Comparison of ENCODE assay signal across 10 mouse cellular contexts in genomic region chr15:9078481-9079300, GRCm38 (mm10). TPM values are rescaled to one million over a fixed set of nuclear protein-coding genes. Genes with fewer than 3 reads are reported as not detected.
A peak's percentile ranks its signal among the peaks of the same experiment; 100 is the strongest.
DNase-seq lines count a peak whose midpoint lies in the region; ATAC-seq and TF ChIP-seq lines count a peak whose summit lies in the region.
"Had no signal": no experiment of that assay in that cellular context is flagged by ENCODE, and none has a peak within 500 bp of the region (broad histone marks: within the 10 kb centered on the region; RNA-seq: fewer than 3 reads in every experiment).

No protein-coding gene starts in this region.

- no peak for ATAC-seq in midbrain, postnatal 0 days (ENCODE audit: low FRiP score)
- peak; percentile 38 for ATAC-seq in intestine, embryonic 16.5 days

- H3K27ac ChIP-seq in midbrain, embryonic 10.5 days (replicated peaks): peak overlapping the region; percentile 55
- H3K27ac ChIP-seq in midbrain, postnatal 0 days (ENCODE audit: low read depth, low read length): no peak overlapping the region
- peak overlapping the region; percentile 77 for H3K27ac ChIP-seq in intestine, embryonic 16.5 days (ENCODE audit: low read length)

- no peaks in the 10 kb centered on the region for H3K27me3 ChIP-seq in midbrain, embryonic 10.5 days (ENCODE audit: low read depth, poor library complexity, severe bottlenecking)
- no peaks in the 10 kb centered on the region for H3K27me3 ChIP-seq in midbrain, postnatal 0 days (ENCODE audit: insufficient read depth, low read length)
- no peaks in the 10 kb centered on the region for H3K27me3 ChIP-seq in erythroblast, embryonic 14.5 days (ENCODE audit: control insufficient read depth)
- H3K27me3 ChIP-seq in intestine, embryonic 16.5 days (replicated peaks; ENCODE audit: control insufficient read depth, insufficient read depth, low read length): no peaks in the 10 kb centered on the region

- H3K9me3 ChIP-seq in midbrain, embryonic 10.5 days (replicated peaks): no peaks in the 10 kb centered on the region
- no peaks in the 10 kb centered on the region for H3K9me3 ChIP-seq in midbrain, postnatal 0 days (ENCODE audit: low read length)
- H3K9me3 ChIP-seq in erythroblast, embryonic 14.5 days (ENCODE audit: control insufficient read depth, low read length): no peaks in the 10 kb centered on the region
- no peaks in the 10 kb centered on the region for H3K9me3 ChIP-seq in intestine, embryonic 16.5 days (ENCODE audit: control insufficient read depth, low read length)

- no peak for DNase-seq in midbrain, embryonic 10.5 days (ENCODE audit: low spot score)
- DNase-seq in midbrain, postnatal 0 days (ENCODE audit: low spot score): no peak
- DNase-seq in spleen, postnatal 4 days (ENCODE audit: low spot score in 2 of 2): peak; percentile 56 to 70
- DNase-seq in right cerebral cortex, postnatal 36 days (ENCODE audit: low spot score in 2 of 2): no peak
- no peak for DNase-seq in adrenal gland, adult 8-10 months
- no peak for DNase-seq in urinary bladder, postnatal 25 days (ENCODE audit: low spot score)
- DNase-seq: cerebellum, postnatal 36 days; layer of hippocampus, postnatal 36 days had no signal

- H3K4me3 ChIP-seq in midbrain, embryonic 10.5 days: no peak overlapping the region
- no peak overlapping the region for H3K4me3 ChIP-seq in midbrain, postnatal 0 days (ENCODE audit: low read depth, low read length)
- peak overlapping the region; percentile 89 for H3K4me3 ChIP-seq in erythroblast, embryonic 14.5 days (replicated peaks)
- no peak overlapping the region for H3K4me3 ChIP-seq in intestine, embryonic 16.5 days (ENCODE audit: low read length)

- H3K4me1 ChIP-seq in midbrain, embryonic 10.5 days: peaks cover 46% of the 10 kb centered on the region
- no peaks in the 10 kb centered on the region for H3K4me1 ChIP-seq in midbrain, postnatal 0 days (ENCODE audit: insufficient read depth, low read length)
- peaks cover 95% of the 10 kb centered on the region for H3K4me1 ChIP-seq in erythroblast, embryonic 14.5 days (ENCODE audit: control insufficient read depth)
- H3K4me1 ChIP-seq in intestine, embryonic 16.5 days (ENCODE audit: control insufficient read depth, insufficient read depth, low read length): peaks cover 39% of the 10 kb centered on the region

- TF ChIP-seq CTCF in midbrain, postnatal 0 days (IDR thresholded peaks at IDR 0.05): no peak

- H3K9ac ChIP-seq in midbrain, postnatal 0 days (replicated peaks; ENCODE audit: low read length, poor library complexity, severe bottlenecking): no peak overlapping the region
- peak overlapping the region; percentile 3; the same call in 1 of the 2 replicates for H3K9ac ChIP-seq in intestine, embryonic 16.5 days (ENCODE audit: low read depth, low read length)

- H3K4me2 ChIP-seq in midbrain, postnatal 0 days (ENCODE audit: low read depth, low read length, poor library complexity, severe bottlenecking): no peak overlapping the region
- no peak overlapping the region for H3K4me2 ChIP-seq in intestine, embryonic 16.5 days (ENCODE audit: low read depth, low read length)

- WGBS in midbrain, embryonic 10.5 days: 77% methylated on average over 12 of the region's 12 CpGs
- WGBS in midbrain, postnatal 0 days: 77% methylated on average over 12 of the region's 12 CpGs
- WGBS in intestine, embryonic 16.5 days: 55% methylated on average over 12 of the region's 12 CpGs

- H3K36me3 ChIP-seq in midbrain, embryonic 10.5 days: no peaks in the 10 kb centered on the region
- H3K36me3 ChIP-seq in midbrain, postnatal 0 days (ENCODE audit: insufficient read depth, low read length): no peaks in the 10 kb centered on the region
- H3K36me3 ChIP-seq in erythroblast, embryonic 14.5 days (ENCODE audit: control insufficient read depth): peaks cover 96% of the 10 kb centered on the region
- no peaks in the 10 kb centered on the region for H3K36me3 ChIP-seq in intestine, embryonic 16.5 days (ENCODE audit: control insufficient read depth, insufficient read depth, low read length)

RNA-seq across cellular contexts. Expression of gene Nadk2, which starts 7.6 kb away (rescaled TPM):
- polyA plus RNA-seq in midbrain, embryonic 10.5 days (2016; fragmentation: Nextera tagmentation; extraction: Ambion mirVana): 31.8 and 36.1 TPM in 2 replicates
- 33.7 and 34.3 TPM in 2 replicates for total RNA-seq in midbrain, postnatal 0 days (2014; rRNA removed)
- polyA plus RNA-seq in midbrain, postnatal 0 days (2015; fragmentation: Nextera tagmentation; extraction: Ambion mirVana): 28.9 and 29.9 TPM in 2 replicates
- 7.3 and 10.8 TPM in 2 replicates for polyA plus RNA-seq in erythroblast, embryonic 14.5 days (2012)
- 19.7 and 44.7 TPM in 2 replicates for polyA plus RNA-seq in intestine, embryonic 16.5 days (2015; fragmentation: Nextera tagmentation; extraction: Ambion mirVana)
- 10 to 100 TPM; 66.3 to 80.1 (median 74.6) TPM for total RNA-seq in adrenal gland, adult 8-10 months (2022)

Comparison
In these comparisons a context has a peak if more than half of its experiments do, and no peak if none do; other contexts are left out.
1. DNase-seq: peak in spleen, postnatal 4 days (2 of 2); none in midbrain, embryonic 10.5 days (single experiment), midbrain, postnatal 0 days (single experiment), right cerebral cortex, postnatal 36 days (0 of 2), adrenal gland, adult 8-10 months (single experiment) and urinary bladder, postnatal 25 days (single experiment).